Comparison of ENCODE assay signal across 7 mouse cellular contexts in the genomic region with DNA sequence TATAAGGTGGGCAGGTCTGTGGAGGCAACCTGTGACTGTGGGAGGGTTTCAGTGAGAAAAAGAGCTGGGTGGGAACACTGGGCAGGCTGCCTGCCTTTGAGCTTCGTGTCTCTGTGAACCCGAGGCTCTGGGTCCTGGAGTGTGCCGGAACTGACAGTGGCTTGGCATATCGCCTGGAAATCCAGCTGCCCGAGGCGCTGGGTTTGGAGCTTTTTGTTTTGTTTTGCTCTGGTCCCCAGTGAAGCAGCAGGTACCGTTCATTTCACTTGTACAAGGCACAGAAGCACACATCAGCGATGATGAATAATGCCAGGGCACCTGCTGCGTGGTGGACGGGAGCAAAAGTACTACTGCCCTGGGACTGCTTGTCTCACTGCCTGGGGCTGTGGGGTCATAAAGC. TPM values are rescaled to one million over a fixed set of nuclear protein-coding genes. Genes with fewer than 3 reads are reported as not detected.
DNase-seq lines count a peak whose midpoint lies in the region; ATAC-seq and TF ChIP-seq lines count a peak whose summit lies in the region.

No protein-coding gene starts in this region.

- H3K4me1 ChIP-seq in forebrain, embryonic 16.5 days (replicated peaks; ENCODE audit: control insufficient read depth, insufficient read depth, low read length): peaks cover 31% of the 10 kb centered on the region

- H3K4me2 ChIP-seq in forebrain, embryonic 16.5 days (ENCODE audit: low read length): peak overlapping the region; percentile 21; the same call in 1 of the 2 replicates
- H3K4me2 ChIP-seq in myocyte (ENCODE audit: low read depth): peak overlapping the region; percentile 51

- no peaks in the 10 kb centered on the region for H3K9me3 ChIP-seq in forebrain, embryonic 16.5 days (ENCODE audit: control insufficient read depth, low read length)

- H3K27ac ChIP-seq in forebrain, embryonic 16.5 days (ENCODE audit: low read length): peak overlapping the region; percentile 77

- TF ChIP-seq POLR2A in myocyte (IDR thresholded peaks at IDR 0.05; ENCODE audit: insufficient read length, low read depth): no peak

- 7% methylated on average over 10 of the region's 10 CpGs for WGBS in forebrain, embryonic 16.5 days

- H3K36me3 ChIP-seq in forebrain, embryonic 16.5 days (ENCODE audit: control insufficient read depth, insufficient read depth): no peaks in the 10 kb centered on the region
- no peaks in the 10 kb centered on the region for H3K36me3 ChIP-seq in myocyte (ENCODE audit: control insufficient read depth, insufficient read depth)

- H3K79me2 ChIP-seq in myocyte (ENCODE audit: control insufficient read depth, insufficient read depth): peaks cover 42% of the 10 kb centered on the region

- intact Hi-C loops in heart, postnatal 25 days (cut with DNase I): no loop called here

- peak; percentile 81 for ATAC-seq in forebrain, embryonic 16.5 days

- H3K27me3 ChIP-seq in forebrain, embryonic 16.5 days (replicated peaks; ENCODE audit: control insufficient read depth, insufficient read depth, low read length): no peaks in the 10 kb centered on the region
- no peaks in the 10 kb centered on the region for H3K27me3 ChIP-seq in myocyte (ENCODE audit: control insufficient read depth, insufficient read depth, insufficient read length)

- DNase-seq in Muller cell, postnatal 12 days (ENCODE audit: inconsistent ontology term): peak; percentile 83
- peak; percentile 59 for DNase-seq in adrenal gland, adult 8-10 months
- DNase-seq in heart, postnatal 25 days (ENCODE audit: low spot score): peak; percentile 63
- DNase-seq in left cerebral cortex, adult 18-20 months (ENCODE audit: low spot score in 2 of 2): peak; percentile 42 to 60
- DNase-seq in embryo, embryonic 11 days: no peak

- no peak overlapping the region for H3K4me3 ChIP-seq in forebrain, embryonic 16.5 days (replicated peaks; ENCODE audit: low read length)
- H3K4me3 ChIP-seq in myocyte: no peak overlapping the region

- peak overlapping the region; percentile 37; the same call in 1 of the 2 replicates for H3K9ac ChIP-seq in forebrain, embryonic 16.5 days (replicated peaks; ENCODE audit: low read depth, low read length)

- no peak overlapping the region for H3ac ChIP-seq in myocyte (ENCODE audit: control insufficient read depth, insufficient read length)

TF ChIP-seq in myocyte, 11 proteins besides CTCF, POLR2A, EP300 and RAD21:
- no peak for TF ChIP-seq MYOG (IDR thresholded peaks at IDR 0.05; ENCODE audit: control insufficient read depth in 1 of 3, insufficient read depth in 1 of 3, insufficient read length in 2 of 3, low read depth in 2 of 3)
- TF ChIP-seq TCF12 (IDR thresholded peaks at IDR 0.05; ENCODE audit: insufficient read depth, poor library complexity, severe bottlenecking): peak; percentile 20
- TF ChIP-seq CEBPB (IDR thresholded peaks at IDR 0.05; ENCODE audit: insufficient read depth, poor library complexity, severe bottlenecking): no peak
- no peak for TF ChIP-seq E2F4 (IDR thresholded peaks at IDR 0.05; ENCODE audit: insufficient read depth)
- no peak for TF ChIP-seq TCF3 (IDR thresholded peaks at IDR 0.05; ENCODE audit: insufficient read length, low read depth)
- peak in 2 of 3 experiments; percentile 43 to 63 for TF ChIP-seq MYOD1 (IDR thresholded peaks at IDR 0.05; ENCODE audit: control insufficient read depth in 1 of 3, insufficient read length in 2 of 3, low read depth in 2 of 3)
- no peak for TF ChIP-seq POLR2AphosphoS2 (IDR thresholded peaks at IDR 0.05; ENCODE audit: insufficient read length, low read depth)
- TF ChIP-seq SRF (IDR thresholded peaks at IDR 0.05; ENCODE audit: control insufficient read depth, insufficient read length, low read depth): no peak
- no peak for TF ChIP-seq USF1 (IDR thresholded peaks at IDR 0.05; ENCODE audit: low read depth)
- no peak for TF ChIP-seq REST (IDR thresholded peaks at IDR 0.05; ENCODE audit: insufficient read depth, insufficient read length)
- no peak for TF ChIP-seq MAX (IDR thresholded peaks at IDR 0.05; ENCODE audit: low read depth)

RNA-seq across cellular contexts. Expression of a gene that starts 26.2 kb away (rescaled TPM):
- total RNA-seq in adrenal gland, adult 8-10 months (2022): 10 to 100 TPM; 47.0 to 66.5 (median 54.4) TPM
- polyA plus RNA-seq in forebrain, embryonic 16.5 days (2015; fragmentation: Nextera tagmentation; extraction: Ambion mirVana): 47.8 and 48.9 TPM in 2 replicates
- total RNA-seq in heart, postnatal 25 days (2021): 10 to 100 TPM; 37.7 to 41.6 TPM
- total RNA-seq in left cerebral cortex, adult 18-20 months (2021): 10 to 100 TPM; 51.5 to 60.6 TPM
- polyA plus RNA-seq in myocyte (2012; fragmentation: generic; extraction: Trizol): 59.4 TPM
